Mouse (Mus musculus) erythroblast, embryonic 14.5 days (primary cell): ENCODE measurements around the gene Dcdc2c. TPM values are rescaled to one million over a fixed set of nuclear protein-coding genes. Genes with fewer than 3 reads are reported as not detected.

Source experiments
- H3K27me3 ChIP-seq: 2 replicates; pipeline ENCODE4 v1.6.1; 2012; ENCODE audit warnings: inconsistent platforms; ENCODE audit not compliant: control insufficient read depth
- H3K36me3 ChIP-seq: 2 replicates; pipeline ENCODE4 v1.6.1; 2012; ENCODE audit warnings: mild to moderate bottlenecking, inconsistent platforms; ENCODE audit not compliant: control insufficient read depth
- H3K4me1 ChIP-seq: 2 replicates; pipeline ENCODE4 v1.6.1; 2012; ENCODE audit warnings: inconsistent platforms; ENCODE audit not compliant: control insufficient read depth
- H3K4me3 ChIP-seq: replicated peaks from 2 replicates; pipeline ENCODE3; 2012; ENCODE audit warnings: moderate library complexity, mild to moderate bottlenecking, inconsistent platforms
- H3K9me3 ChIP-seq: 2 replicates; pipeline ENCODE4 v1.6.1; 2012; ENCODE audit warnings: low read length, inconsistent platforms, mixed read lengths; ENCODE audit not compliant: control insufficient read depth
- GATA1 ChIP-seq: IDR thresholded peaks from 2 replicates; pipeline ENCODE4 v1.6.1; 2012; ENCODE audit warnings: low read length, inconsistent platforms, mixed read lengths
- TAL1 ChIP-seq: IDR thresholded peaks from 3 replicates; pipeline ENCODE4 v1.6.1; 2012; ENCODE audit warnings: low read length, inconsistent platforms, mixed read lengths
- polyA plus RNA-seq: library from polyadenylated mRNA; stranded (reverse); fragments of >175 nt; gene quantifications from 2 replicates; pipeline ENCODE4 v1.2.3, GENCODE M21; 2012

Dcdc2c gene
- polyA plus RNA-seq, 1 experiment, result 0.04 TPM

GRCm38 (mm10) chr12:28416957-28417356, 135.2 kb downstream of the Dcdc2c start:
- peaks cover 2% of the 10 kb centered on the region; the same call in 1 of the 2 replicates for H3K9me3 ChIP-seq
- no peaks in the 10 kb centered on the region for H3K4me1 ChIP-seq
- no peak overlapping the region for H3K4me3 ChIP-seq
- no peaks in the 10 kb centered on the region for H3K27me3 ChIP-seq
- no peaks in the 10 kb centered on the region for H3K36me3 ChIP-seq
- TF ChIP-seq GATA1 (no peak), TAL1 (no peak)

GRCm38 (mm10) chr12:28407656-28408405, 144.4 kb downstream of the Dcdc2c start:
- H3K9me3 ChIP-seq, result peaks cover 2% of the 10 kb centered on the region; the same call in 1 of the 2 replicates
- H3K4me1 ChIP-seq, result no peaks in the 10 kb centered on the region
- TF ChIP-seq GATA1 (no peak), TAL1 (no peak)
- no peaks in the 10 kb centered on the region for H3K36me3 ChIP-seq
- H3K4me3 ChIP-seq, result no peak overlapping the region
- no peaks in the 10 kb centered on the region for H3K27me3 ChIP-seq

GRCm38 (mm10) chr12:28402256-28402655, 149.9 kb downstream of the Dcdc2c start:
- H3K4me1 ChIP-seq, result no peaks in the 10 kb centered on the region
- no peaks in the 10 kb centered on the region for H3K36me3 ChIP-seq
- H3K27me3 ChIP-seq, result no peaks in the 10 kb centered on the region
- TF ChIP-seq GATA1 (no peak), TAL1 (no peak)
- no peaks in the 10 kb centered on the region; the same call in 1 of the 2 replicates for H3K9me3 ChIP-seq
- no peak overlapping the region for H3K4me3 ChIP-seq

- H3K9me3 ChIP-seq, result no peaks in the 10 kb centered on the region; the same call in 1 of the 2 replicates
- no peaks in the 10 kb centered on the region for H3K27me3 ChIP-seq
- no peak overlapping the region for H3K4me3 ChIP-seq
- TF ChIP-seq GATA1 (no peak), TAL1 (no peak)
- H3K36me3 ChIP-seq, result no peaks in the 10 kb centered on the region
- no peaks in the 10 kb centered on the region for H3K4me1 ChIP-seq
These were observed 150.8 kb downstream of the Dcdc2c start for GRCm38 (mm10) chr12:28401372-28401771.

GRCm38 (mm10) chr12:28392129-28392528, 160.1 kb downstream of the Dcdc2c start:
- Histone ChIP-seq H3K9me3 (no peaks in the 10 kb centered on the region), H3K4me3 (no peak overlapping the region), H3K4me1 (no peaks in the 10 kb centered on the region), H3K27me3 (no peaks in the 10 kb centered on the region), H3K36me3 (no peaks in the 10 kb centered on the region)
- TF ChIP-seq GATA1 (no peak), TAL1 (no peak)

Other genes starting within 250 kb of the Dcdc2c start
- gene Allc, start 30.1 kb upstream of the Dcdc2c start, polyA plus RNA-seq, result not detected in 2 replicates
- 0.04 TPM in 1 of 2 replicates, not detected in the other for gene Colec11, start 71.0 kb upstream of the Dcdc2c start, polyA plus RNA-seq
- 20.4 and 24.6 TPM in 2 replicates for gene Rps7, start 83.6 kb upstream of the Dcdc2c start, polyA plus RNA-seq
- gene Rnaseh1, start 97.2 kb upstream of the Dcdc2c start, polyA plus RNA-seq, result 0.33 and 0.76 TPM in 2 replicates
- gene Adi1, start 122.8 kb upstream of the Dcdc2c start, polyA plus RNA-seq, result 0.11 and 0.27 TPM in 2 replicates
- gene Trappc12, start 198.1 kb upstream of the Dcdc2c start, polyA plus RNA-seq, result 0.72 and 0.85 TPM in 2 replicates
- gene Eipr1, start 199.4 kb upstream of the Dcdc2c start, polyA plus RNA-seq, result 4.5 and 4.6 TPM in 2 replicates